Mouse (Mus musculus) neutrophil, adult 5-6 weeks (primary cell): ENCODE results near the gene Iba57. TPM values are rescaled to one million over a fixed set of nuclear protein-coding genes. Genes with fewer than 3 reads are reported as not detected.
"Not testable (repeated sequence)": the region's sequence is repeated elsewhere in the genome, so short reads cannot be mapped to it uniquely, and the experiment has no call there.

Experiments used
- ATAC-seq: fragments of 151-379, 151-347 bp; 2 replicates; pipeline ENCODE4 v1.8.0; 2017; ENCODE audit warnings: mild to moderate bottlenecking, moderate TSS enrichment; ENCODE audit not compliant: insufficient number of reproducible peaks, poor library complexity, low FRiP score, severe bottlenecking; ENCODE audit errors: extremely low read depth
- total RNA-seq: library from RNA; stranded (forward); fragments of 200-1000 nt; gene quantifications from 2 replicates; pipeline ENCODE4 v1.2.3, GENCODE M21; 2017

Iba57 gene
- 4.1 and 7.7 TPM in 2 replicates for total RNA-seq

- ATAC-seq = peak; percentile 90
Observed at GRCm38 (mm10) chr11:59163255-59164236, at the start of gene Iba57. Iba57 (minus strand) TSS chr11:59163739.

GRCm38 (mm10) chr11:59212892-59213494 is 49.5 kb upstream of the Iba57 start:
- ATAC-seq = no peak

GRCm38 (mm10) chr11:59212320-59212719 is 48.8 kb upstream of the Iba57 start:
- peak; percentile 59 for ATAC-seq

GRCm38 (mm10) chr11:59211561-59211960 is 48.0 kb upstream of the Iba57 start:
- ATAC-seq = not testable (repeated sequence)

- ATAC-seq = no peak
Observed at GRCm38 (mm10) chr11:59210020-59210419, 46.5 kb upstream of the Iba57 start.

- ATAC-seq = no peak
Observed at GRCm38 (mm10) chr11:59209580-59209979, 46.0 kb upstream of the Iba57 start.

- ATAC-seq = peak; percentile 59
Observed at GRCm38 (mm10) chr11:59209003-59209441, 45.5 kb upstream of the Iba57 start.

GRCm38 (mm10) chr11:59208153-59208831 is 44.8 kb upstream of the Iba57 start, which contains the start of gene 2310033P09Rik:
2310033P09Rik (plus strand) TSS chr11:59208321.
- peak; percentile 57 for ATAC-seq

- ATAC-seq = peak; percentile 91
Observed at GRCm38 (mm10) chr11:59202081-59202995, 38.8 kb upstream of the Iba57 start, which contains the start of gene Mrpl55. Mrpl55 (plus strand) TSS chr11:59202486.

GRCm38 (mm10) chr11:59201216-59202002 is 37.9 kb upstream of the Iba57 start:
- peak; percentile 22; the same call in 1 of the 2 replicates for ATAC-seq

GRCm38 (mm10) chr11:59196230-59196629 is 32.7 kb upstream of the Iba57 start:
- no peak for ATAC-seq

- no peak for ATAC-seq
Observed at GRCm38 (mm10) chr11:59192059-59192386, 28.5 kb upstream of the Iba57 start, which contains the start of gene Guk1. Guk1 (minus strand) TSS chr11:59192212.

GRCm38 (mm10) chr11:59191231-59192058 is 27.9 kb upstream of the Iba57 start:
- peak; percentile 94 for ATAC-seq

GRCm38 (mm10) chr11:59187706-59188105 is 24.2 kb upstream of the Iba57 start:
- ATAC-seq = no peak

GRCm38 (mm10) chr11:59185490-59185889 is 22.0 kb upstream of the Iba57 start:
- ATAC-seq = no peak

GRCm38 (mm10) chr11:59183821-59184220 is 20.3 kb upstream of the Iba57 start:
- ATAC-seq = peak; percentile 30; the same call in 1 of the 2 replicates

- ATAC-seq = no peak
Observed at GRCm38 (mm10) chr11:59182864-59183331, 19.4 kb upstream of the Iba57 start, which contains the start of gene Gjc2. Gjc2 (minus strand) TSS chr11:59183213.
